Mouse (Mus musculus): ENCODE results near the gene Tcf7. TPM values are rescaled to one million over a fixed set of nuclear protein-coding genes. Genes with fewer than 3 reads are reported as not detected.

Gene Tcf7
- polyA plus RNA-seq (2017; shearing (Covaris generic)), result 100 to 1,000 TPM; 144 to 447 (median 399) TPM

- ATAC-seq, result no peak
These were observed at the start of gene Tcf7 for GRCm38 (mm10) chr11:52282774-52283595. Gene Tcf7, minus strand, starts transcription at chr11:52283014.

DNA sequence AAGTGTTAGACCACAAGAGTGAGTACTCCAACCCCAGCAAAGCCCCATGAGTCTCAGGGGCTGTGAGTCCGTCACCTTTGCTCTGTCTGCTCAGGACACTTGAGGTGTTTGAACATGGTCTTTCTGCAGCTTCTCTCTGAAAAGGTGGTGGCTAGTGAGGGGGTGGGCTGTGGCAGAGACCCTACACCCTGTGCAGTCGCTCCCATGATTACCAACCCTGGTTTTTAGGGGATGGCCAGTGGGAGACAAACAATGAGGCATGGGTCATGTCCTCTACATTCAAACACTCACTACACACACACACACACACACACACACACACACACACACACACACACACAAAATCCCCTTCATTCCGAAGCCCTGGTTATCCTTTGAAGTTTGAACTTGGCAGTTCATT is 44.5 kb upstream of the Tcf7 start:
- ATAC-seq, result no peak

- peak; percentile 39 for ATAC-seq
These were observed 41.9 kb upstream of the Tcf7 start for GRCm38 (mm10) chr11:52324442-52325367.

DNA sequence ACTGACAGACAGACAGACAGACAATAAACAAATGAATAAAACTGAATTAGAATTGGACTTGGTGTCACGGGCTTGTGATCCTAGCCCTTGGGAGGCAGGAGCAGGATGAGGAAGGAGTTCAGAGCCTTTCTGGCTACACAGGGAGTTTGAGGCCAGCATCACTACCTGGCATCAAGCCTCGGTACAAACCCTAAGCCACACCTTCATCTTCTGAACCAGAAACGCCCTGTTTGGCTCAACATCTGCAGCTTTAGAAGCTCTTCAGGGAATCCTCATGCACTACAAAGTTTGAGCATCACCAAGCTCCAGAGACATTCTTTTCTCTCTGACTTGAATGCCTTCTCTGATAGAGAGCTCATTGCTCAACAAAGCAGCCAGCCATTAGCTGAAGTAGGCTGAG is 38.7 kb upstream of the Tcf7 start:
- no peak for ATAC-seq

DNA sequence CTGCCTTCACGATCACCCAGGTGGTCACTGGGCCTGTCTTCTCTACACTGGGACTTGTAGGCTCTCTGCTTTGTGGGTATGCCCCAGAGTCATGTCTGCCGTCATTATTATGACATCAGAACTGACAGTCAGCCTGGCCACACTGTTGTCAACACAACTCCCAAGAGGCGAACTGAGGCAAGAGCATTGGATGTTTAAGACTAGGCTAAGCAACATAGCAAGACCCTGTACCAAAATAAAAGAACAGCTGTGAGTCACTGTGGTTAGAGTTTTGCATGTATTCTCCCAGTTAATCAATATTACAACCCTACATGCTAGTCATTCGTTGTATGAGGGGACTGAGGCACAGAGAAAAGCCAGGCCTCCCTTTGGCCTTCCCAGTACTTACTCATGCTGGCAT is 37.7 kb upstream of the Tcf7 start:
- no peak for ATAC-seq

- ATAC-seq, result no peak
These were observed 36.9 kb upstream of the Tcf7 start for GRCm38 (mm10) chr11:52319664-52320063.

GRCm38 (mm10) chr11:52318445-52318844 is 35.6 kb upstream of the Tcf7 start:
- ATAC-seq, result peak; percentile 66

DNA sequence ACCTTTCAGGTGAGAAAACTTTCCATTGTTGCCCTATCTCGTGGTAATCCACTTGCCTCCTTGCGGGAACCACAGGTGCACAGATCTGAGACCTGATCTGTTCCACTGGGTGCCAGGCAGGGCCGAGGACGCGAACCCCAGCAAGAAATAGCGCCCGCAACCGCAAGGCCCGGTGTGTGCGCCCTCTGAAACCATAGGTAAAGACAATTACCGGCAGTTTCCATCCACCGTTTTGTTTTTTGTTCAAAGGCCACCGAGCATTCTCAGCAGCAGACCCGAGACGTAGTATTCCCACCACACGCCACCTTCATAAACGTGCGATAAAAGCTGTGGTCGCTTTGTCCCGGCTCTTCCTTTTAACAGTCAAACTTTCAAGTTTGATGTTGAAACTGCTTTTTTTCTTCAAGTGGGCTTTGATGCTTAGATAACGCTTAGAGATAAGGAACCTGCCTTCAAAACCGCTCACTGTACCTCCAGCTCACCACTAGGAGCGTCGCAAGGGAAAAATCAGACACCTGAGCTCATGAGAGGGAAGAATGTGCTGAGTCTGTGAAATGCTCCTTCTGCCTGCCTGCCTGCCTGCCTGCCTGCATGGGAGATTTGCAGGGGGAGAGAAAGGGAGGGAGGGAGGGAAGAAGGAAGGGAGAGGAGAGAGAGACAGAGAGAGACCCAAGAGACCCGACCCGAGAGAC is 31.4 kb upstream of the Tcf7 start:
- ATAC-seq, result peak; percentile 65

- peak; percentile 27 for ATAC-seq
These were observed 27.9 kb upstream of the Tcf7 start for GRCm38 (mm10) chr11:52310709-52311108.

DNA sequence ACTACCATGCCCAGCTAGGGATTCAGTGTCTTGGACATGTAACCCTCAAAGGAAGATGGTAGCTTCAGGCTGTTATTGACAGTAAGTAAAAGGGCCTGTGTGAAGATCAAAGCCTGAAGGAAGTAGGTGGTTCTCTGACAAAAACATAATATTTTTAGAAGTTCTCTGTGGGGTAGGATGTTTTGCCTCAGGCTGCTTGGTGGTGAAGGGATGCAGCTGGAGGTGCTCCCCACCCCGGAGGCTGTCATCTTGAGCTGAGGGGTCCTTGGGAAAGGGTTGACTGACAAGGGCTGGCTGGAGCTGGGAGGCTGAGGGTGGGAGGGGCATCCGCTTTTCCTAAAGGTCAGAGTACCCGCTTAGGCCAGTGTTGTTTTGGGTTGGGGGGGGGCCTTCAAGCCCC is 26.7 kb upstream of the Tcf7 start:
- peak; percentile 49 for ATAC-seq

GRCm38 (mm10) chr11:52306431-52306830 is 23.6 kb upstream of the Tcf7 start:
- ATAC-seq, result no peak

DNA sequence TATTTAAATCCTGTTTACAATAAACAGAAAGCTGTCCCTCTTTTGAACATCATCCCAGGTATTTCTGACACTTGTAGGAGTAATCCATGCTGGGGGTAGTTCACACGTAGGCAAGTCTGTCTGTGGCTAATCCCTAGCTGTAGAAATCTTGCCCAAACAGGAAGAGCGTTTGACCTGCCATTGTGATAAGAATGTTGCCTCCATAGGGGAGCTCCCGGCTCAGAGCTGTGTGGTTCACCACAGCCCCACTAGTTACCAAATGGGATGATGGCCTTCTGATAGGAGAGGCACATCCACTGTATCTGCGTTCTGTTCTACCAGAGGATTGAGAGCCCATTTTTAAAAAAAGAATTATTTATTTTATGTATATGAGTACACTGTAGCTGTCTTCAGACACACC is 22.5 kb upstream of the Tcf7 start:
- ATAC-seq, result no peak

- no peak for ATAC-seq
These were observed 19.9 kb upstream of the Tcf7 start for GRCm38 (mm10) chr11:52302668-52303067.

GRCm38 (mm10) chr11:52299687-52300086 is 16.9 kb upstream of the Tcf7 start:
- peak; percentile 93 for ATAC-seq

GRCm38 (mm10) chr11:52298955-52299354 is 16.1 kb upstream of the Tcf7 start:
- ATAC-seq, result no peak

DNA sequence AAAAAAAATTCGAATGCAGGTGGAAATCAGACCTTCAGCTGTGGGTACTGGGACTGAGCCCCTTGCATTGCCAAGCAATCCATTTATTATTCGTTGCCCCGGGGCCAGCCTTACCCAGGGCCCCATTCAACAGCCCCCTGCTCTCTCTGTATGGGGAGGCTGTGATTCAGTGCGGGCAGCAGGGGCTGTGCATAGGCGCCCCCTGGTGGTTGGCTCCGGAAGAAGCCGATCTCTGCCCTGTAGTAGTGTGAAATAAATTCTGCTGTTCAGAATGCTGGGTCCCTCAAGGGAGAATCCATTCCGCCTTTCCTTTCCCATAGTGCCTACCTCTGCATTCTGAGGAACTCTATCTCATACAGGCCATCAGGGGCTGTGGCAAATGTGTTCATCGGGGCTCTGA is 14.5 kb upstream of the Tcf7 start:
- ATAC-seq, result peak; percentile 38

- ATAC-seq, result peak; percentile 91
These were observed 11.3 kb upstream of the Tcf7 start for GRCm38 (mm10) chr11:52294103-52294502.

DNA sequence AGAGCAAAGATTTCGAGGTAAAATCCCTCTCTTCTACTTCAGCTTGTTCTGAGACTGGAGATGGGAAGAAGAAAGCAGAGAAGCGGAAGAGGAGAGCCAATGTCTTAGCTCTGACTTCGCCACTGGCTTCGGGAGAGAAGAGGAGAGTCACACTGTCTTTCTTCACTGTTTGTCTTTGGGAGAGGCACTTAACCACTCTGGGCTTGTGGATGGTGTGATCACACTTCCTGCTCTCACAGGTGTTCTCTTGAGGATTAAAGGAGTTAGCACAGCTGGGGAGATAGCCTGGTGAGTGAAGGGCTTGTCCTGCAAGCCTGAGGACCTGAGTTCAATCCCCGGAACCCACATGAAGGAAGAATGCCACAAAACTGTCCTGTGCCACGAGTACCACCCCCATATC is 10.1 kb upstream of the Tcf7 start:
- ATAC-seq, result no peak

DNA sequence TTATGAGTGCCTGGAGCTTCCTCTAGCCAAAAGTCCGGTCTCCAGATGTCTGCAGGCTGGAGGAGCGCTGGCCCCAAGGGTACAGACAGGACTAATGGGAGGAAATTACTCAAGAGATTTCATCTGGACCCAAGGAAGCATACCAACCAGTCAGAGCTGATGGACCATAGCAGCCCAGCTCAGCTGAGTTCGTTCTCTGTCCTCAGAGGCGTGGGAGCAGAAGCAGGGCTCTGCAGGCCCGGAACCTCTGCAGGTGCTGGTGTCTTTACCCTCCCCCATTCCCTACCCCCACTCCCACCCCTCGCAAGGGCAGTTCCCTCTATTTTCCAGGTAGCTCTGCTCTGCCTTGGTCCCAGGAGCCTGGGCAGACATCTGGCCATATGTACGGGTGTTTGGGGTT is 9.5 kb upstream of the Tcf7 start:
- no peak for ATAC-seq

GRCm38 (mm10) chr11:52286958-52287305 is 4.1 kb upstream of the Tcf7 start:
- ATAC-seq, result no peak

DNA sequence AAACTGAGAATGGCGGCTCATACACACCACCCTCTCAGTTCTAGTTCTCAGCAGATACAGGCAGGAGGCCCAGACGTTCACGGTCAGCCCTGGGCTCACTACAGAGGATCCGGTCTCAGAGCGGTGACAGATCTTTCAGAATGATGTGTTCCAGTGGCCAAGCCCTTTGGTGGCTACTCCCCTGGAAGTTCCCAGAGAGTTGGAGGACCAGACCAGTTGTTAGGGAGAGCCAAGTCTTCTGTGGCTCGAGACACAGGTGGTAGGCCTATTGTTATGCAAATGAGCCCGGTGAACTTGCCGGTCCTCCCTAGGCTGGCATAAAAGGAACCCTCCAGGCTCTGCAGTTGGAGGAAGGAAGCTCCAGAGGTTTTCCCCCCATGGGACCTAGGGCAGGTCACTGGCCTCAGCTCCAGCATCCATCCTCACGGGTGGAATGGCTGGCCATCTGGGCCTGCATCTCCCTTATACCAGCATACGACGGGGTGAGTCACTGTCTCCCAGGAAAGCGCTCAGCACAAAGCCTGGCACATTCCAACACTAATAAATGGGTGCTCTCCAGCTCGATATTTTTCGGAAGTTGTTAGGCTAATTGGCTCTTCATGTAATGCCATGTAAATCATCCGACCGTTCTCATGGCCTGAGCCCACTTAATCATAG is 3.6 kb upstream of the Tcf7 start:
- ATAC-seq, result no peak
